Mouse (Mus musculus) brain, embryonic 14.5 days (tissue): Measurements from ENCODE around the gene Lpp.

ENCODE experiments used
- CTCF ChIP-seq: fragments of 200-500 bp; IDR thresholded peaks from 2 replicates; pipeline ENCODE4 v1.5.1; 2012; ENCODE audit warnings: inconsistent platforms, mild to moderate bottlenecking, moderate library complexity, borderline replicate concordance; ENCODE audit not compliant: insufficient read depth, insufficient read length; ENCODE audit errors: extremely low read depth
- POLR2A ChIP-seq: fragments of 200-500 bp; IDR thresholded peaks from 2 replicates; pipeline ENCODE4 v1.6.1; 2012; ENCODE audit warnings: mild to moderate bottlenecking, inconsistent platforms, borderline replicate concordance; ENCODE audit not compliant: poor library complexity, insufficient read depth, insufficient read length, severe bottlenecking; ENCODE audit errors: extremely low read depth

GRCm38 (mm10) chr16:24955054-24955453, 561.7 kb downstream of the Lpp start:
- TF ChIP-seq CTCF (no peak), POLR2A (no peak)
